Mouse (Mus musculus): ENCODE measurements around the gene Pkmyt1. TPM values are rescaled to one million over a fixed set of nuclear protein-coding genes. Genes with fewer than 3 reads are reported as not detected.
"Not testable (repeated sequence)": the region's sequence is repeated elsewhere in the genome, so short reads cannot be mapped to it uniquely, and the experiment has no call there.

Pkmyt1 gene
- polyA plus RNA-seq, 1 experiment from 2014 or later: 64.5 TPM

GRCm38 (mm10) chr17:23761155-23761554 lies 35.0 kb downstream of the Pkmyt1 start:
- Histone ChIP-seq H3K27ac (no peak overlapping the region), H3K27me3 (ENCODE audit: poor library complexity, severe bottlenecking) (no peaks in the 10 kb centered on the region), H3K4me3 (no peak overlapping the region), H3K4me1 (no peaks in the 10 kb centered on the region), H3K9me3 (peaks cover 3% of the 10 kb centered on the region; the same call in 1 of the 2 replicates), H3K36me3 (replicated peaks) (peaks cover 91% of the 10 kb centered on the region)
- no peak for DNase-seq (ENCODE audit: extremely low spot score, low spot score)
- 94% methylated on average over 3 of the region's 3 CpGs for whole genome bisulfite sequencing

- 94% methylated on average over 11 of the region's 11 CpGs for WGBS
- Histone ChIP-seq H3K36me3 (replicated peaks) (peaks cover 87% of the 10 kb centered on the region), H3K4me1 (no peaks in the 10 kb centered on the region), H3K4me3 (no peak overlapping the region), H3K9me3 (peaks cover 3% of the 10 kb centered on the region; the same call in 1 of the 2 replicates), H3K27me3 (ENCODE audit: poor library complexity, severe bottlenecking) (no peaks in the 10 kb centered on the region), H3K27ac (no peak overlapping the region)
- no peak for DNase-seq (ENCODE audit: extremely low spot score, low spot score)
Observed at GRCm38 (mm10) chr17:23762976-23763375, 36.8 kb downstream of the Pkmyt1 start.

- WGBS: 11% methylated on average over 2 of the region's 2 CpGs
- Histone ChIP-seq H3K9me3 (no peaks in the 10 kb centered on the region), H3K27ac (peak overlapping the region; percentile 96), H3K4me1 (peaks cover 27% of the 10 kb centered on the region), H3K36me3 (replicated peaks) (peaks cover 41% of the 10 kb centered on the region), H3K27me3 (ENCODE audit: poor library complexity, severe bottlenecking) (no peaks in the 10 kb centered on the region), H3K4me3 (peak overlapping the region; percentile 83)
- DNase-seq (ENCODE audit: extremely low spot score, low spot score): no peak
Observed at GRCm38 (mm10) chr17:23770493-23770892, 44.4 kb downstream of the Pkmyt1 start.

GRCm38 (mm10) chr17:23770896-23771283 lies 44.8 kb downstream of the Pkmyt1 start:
- no peak for DNase-seq (ENCODE audit: extremely low spot score, low spot score)
- H3K4me3 ChIP-seq: peak overlapping the region; percentile 83
- peak overlapping the region; percentile 96 for H3K27ac ChIP-seq
- no peaks in the 10 kb centered on the region for H3K27me3 ChIP-seq (ENCODE audit: poor library complexity, severe bottlenecking)
- peaks cover 38% of the 10 kb centered on the region for H3K36me3 ChIP-seq (replicated peaks)
- no peaks in the 10 kb centered on the region for H3K9me3 ChIP-seq
- peaks cover 27% of the 10 kb centered on the region for H3K4me1 ChIP-seq
- under 1% methylated on average over 19 of the region's 19 CpGs for WGBS

GRCm38 (mm10) chr17:23771284-23772218 lies 45.4 kb downstream of the Pkmyt1 start, which contains the start of gene Flywch1:
Gene Flywch1 (minus strand): TSS chr17:23771602.
- DNase-seq (ENCODE audit: extremely low spot score, low spot score): peak; percentile 99
- H3K27me3 ChIP-seq (ENCODE audit: poor library complexity, severe bottlenecking): no peaks in the 10 kb centered on the region
- H3K27ac ChIP-seq: peak within 1 kb of the TSS; percentile 96
- WGBS: 3% methylated on average over 58 of the region's 58 CpGs
- H3K9me3 ChIP-seq: no peaks in the 10 kb centered on the region
- H3K36me3 ChIP-seq (replicated peaks): peaks cover 32% of the 10 kb centered on the region
- H3K4me1 ChIP-seq: peaks cover 27% of the 10 kb centered on the region
- peak within 1 kb of the TSS; percentile 83 for H3K4me3 ChIP-seq

GRCm38 (mm10) chr17:23772219-23772556 lies 46.1 kb downstream of the Pkmyt1 start:
- WGBS: 88% methylated on average over 2 of the region's 2 CpGs
- peak overlapping the region; percentile 83 for H3K4me3 ChIP-seq
- H3K27me3 ChIP-seq (ENCODE audit: poor library complexity, severe bottlenecking); H3K9me3 ChIP-seq; DNase-seq (ENCODE audit: extremely low spot score, low spot score); H3K27ac ChIP-seq: not testable (repeated sequence)
- H3K4me1 ChIP-seq: peaks cover 27% of the 10 kb centered on the region
- H3K36me3 ChIP-seq (replicated peaks): peaks cover 27% of the 10 kb centered on the region

- Histone ChIP-seq H3K4me1 (peaks cover 27% of the 10 kb centered on the region), H3K9me3 (no peaks in the 10 kb centered on the region), H3K27ac (no peak overlapping the region), H3K4me3 (no peak overlapping the region), H3K36me3 (replicated peaks) (peaks cover 14% of the 10 kb centered on the region), H3K27me3 (ENCODE audit: poor library complexity, severe bottlenecking) (no peaks in the 10 kb centered on the region)
- WGBS: 72% methylated on average over 6 of the region's 6 CpGs
- no peak for DNase-seq (ENCODE audit: extremely low spot score, low spot score)
Observed at GRCm38 (mm10) chr17:23773676-23774075, 47.5 kb downstream of the Pkmyt1 start.

GRCm38 (mm10) chr17:23774090-23774489 lies 48.0 kb downstream of the Pkmyt1 start:
- H3K27me3 ChIP-seq (ENCODE audit: poor library complexity, severe bottlenecking): no peaks in the 10 kb centered on the region
- DNase-seq (ENCODE audit: extremely low spot score, low spot score): peak; percentile 82
- peaks cover 27% of the 10 kb centered on the region for H3K4me1 ChIP-seq
- 0 out of 2 replicates have a peak overlapping the region, but pooled peaks have one; percentile 1 for H3K4me3 ChIP-seq
- H3K36me3 ChIP-seq (replicated peaks): peaks cover 10% of the 10 kb centered on the region
- 10% methylated on average over 12 of the region's 12 CpGs for WGBS
- H3K27ac ChIP-seq: no peak overlapping the region
- H3K9me3 ChIP-seq: no peaks in the 10 kb centered on the region

- DNase-seq (ENCODE audit: extremely low spot score, low spot score): no peak
- Histone ChIP-seq H3K36me3 (replicated peaks) (0 out of 2 replicates have a peak, but pooled peaks cover 3% of the 10 kb centered on the region), H3K27me3 (ENCODE audit: poor library complexity, severe bottlenecking) (no peaks in the 10 kb centered on the region), H3K9me3 (no peaks in the 10 kb centered on the region), H3K4me3 (no peak overlapping the region), H3K27ac (no peak overlapping the region), H3K4me1 (peaks cover 13% of the 10 kb centered on the region)
- 77% methylated on average over 10 of the region's 10 CpGs for WGBS
Observed at GRCm38 (mm10) chr17:23776216-23776615, 50.1 kb downstream of the Pkmyt1 start.

- DNase-seq (ENCODE audit: extremely low spot score, low spot score): no peak
- H3K4me1 ChIP-seq: peaks cover 8% of the 10 kb centered on the region
- H3K27ac ChIP-seq: no peak overlapping the region
- no peaks in the 10 kb centered on the region for H3K9me3 ChIP-seq
- H3K36me3 ChIP-seq (replicated peaks): 0 out of 2 replicates have a peak, but pooled peaks cover 3% of the 10 kb centered on the region
- no peak overlapping the region for H3K4me3 ChIP-seq
- WGBS: 79% methylated on average over 2 of the region's 2 CpGs
- H3K27me3 ChIP-seq (ENCODE audit: poor library complexity, severe bottlenecking): no peaks in the 10 kb centered on the region
Observed at GRCm38 (mm10) chr17:23777141-23777540, 51.0 kb downstream of the Pkmyt1 start.

- Histone ChIP-seq H3K4me3 (no peak overlapping the region), H3K9me3 (no peaks in the 10 kb centered on the region), H3K27me3 (ENCODE audit: poor library complexity, severe bottlenecking) (no peaks in the 10 kb centered on the region), H3K4me1 (peaks cover 7% of the 10 kb centered on the region), H3K36me3 (replicated peaks) (0 out of 2 replicates have a peak, but pooled peaks cover 3% of the 10 kb centered on the region), H3K27ac (no peak overlapping the region)
- WGBS: 71% methylated on average over 2 of the region's 2 CpGs
- DNase-seq (ENCODE audit: extremely low spot score, low spot score): no peak
Observed at GRCm38 (mm10) chr17:23778447-23778846, 52.3 kb downstream of the Pkmyt1 start.

- H3K27me3 ChIP-seq (ENCODE audit: poor library complexity, severe bottlenecking): no peaks in the 10 kb centered on the region
- H3K9me3 ChIP-seq: no peaks in the 10 kb centered on the region
- H3K27ac ChIP-seq: no peak overlapping the region
- 0 out of 2 replicates have a peak, but pooled peaks cover 3% of the 10 kb centered on the region for H3K36me3 ChIP-seq (replicated peaks)
- DNase-seq (ENCODE audit: extremely low spot score, low spot score): no peak
- H3K4me3 ChIP-seq: no peak overlapping the region
- peaks cover 17% of the 10 kb centered on the region for H3K4me1 ChIP-seq
Observed at GRCm38 (mm10) chr17:23783352-23783751, 57.2 kb downstream of the Pkmyt1 start.

Measured in forebrain, embryonic 10.5 days (tissue).